Mouse (Mus musculus) liver, embryonic 14.5 days (tissue): Measurements from ENCODE around the gene Lrmp. TPM values are rescaled to one million over a fixed set of nuclear protein-coding genes. Genes with fewer than 3 reads are reported as not detected.
"Not testable (repeated sequence)": the region's sequence is repeated elsewhere in the genome, so short reads cannot be mapped to it uniquely, and the experiment has no call there.

Experiments
- ATAC-seq: fragments of 200-750 bp; cut with Nextera tagmentation; 2 replicates; pipeline ENCODE4 v1.8.0; 2017; ENCODE audit warnings: moderate number of reproducible peaks, mild to moderate bottlenecking, moderate library complexity; ENCODE audit not compliant: insufficient read depth
- DNase-seq, 3 experiments: peaks; one replicate each; pipeline ENCODE4 v3.0.0-alpha.2; 2012 to 2013; ENCODE audit warnings: low read depth in 3 of 3, low spot score in 3 of 3
- H3K27ac ChIP-seq: fragments of 300-500 bp; sonication (generic); 2 replicates; pipeline ENCODE4 v1.5.1; 2014; ENCODE audit warnings: moderate library complexity, mild to moderate bottlenecking, control low read depth, inconsistent platforms
- H3K27me3 ChIP-seq: fragments of 300-500 bp; sonication (generic); 2 replicates; pipeline ENCODE4 v1.6.1; 2014; ENCODE audit warnings: mild to moderate bottlenecking, low read length, moderate library complexity; ENCODE audit not compliant: control insufficient read depth, insufficient read depth
- H3K36me3 ChIP-seq: fragments of 300-500 bp; sonication (generic); replicated peaks from 2 replicates; pipeline ENCODE4 v1.6.1; 2014; ENCODE audit warnings: low read depth; ENCODE audit not compliant: control insufficient read depth, insufficient read depth
- H3K4me1 ChIP-seq, 2 experiments: fragments of 200-500 bp in 1 of 2; fragments of 300-500 bp in 1 of 2; sonication (generic) in 1 of 2; replicated peaks; 2 replicates each; pipeline ENCODE4 v1.6.1; 2012 to 2014; ENCODE audit warnings: antibody characterized with exemption in 1 of 2, inconsistent platforms in 1 of 2, low read length in 1 of 2; ENCODE audit not compliant: control insufficient read depth in 2 of 2, insufficient read depth in 2 of 2
- H3K4me2 ChIP-seq: fragments of 300-500 bp; sonication (generic); 2 replicates; pipeline ENCODE4 v1.6.1; 2014; ENCODE audit warnings: low read depth, mild to moderate bottlenecking, control low read depth, moderate library complexity
- H3K4me3 ChIP-seq, 2 experiments: fragments of 200-500 bp in 1 of 2; fragments of 300-500 bp in 1 of 2; sonication (generic) in 1 of 2; 2 replicates each; pipeline ENCODE4 v1.5.1; 2012 to 2014; ENCODE audit warnings: low read depth in 2 of 2, low read length in 2 of 2, mild to moderate bottlenecking in 2 of 2, control low read depth in 1 of 2, inconsistent platforms in 1 of 2, moderate library complexity in 1 of 2; ENCODE audit not compliant: insufficient read depth in 1 of 2
- H3K9ac ChIP-seq: fragments of 300-500 bp; sonication (generic); replicated peaks from 2 replicates; pipeline ENCODE4 v1.6.1; 2014; ENCODE audit warnings: mild to moderate bottlenecking, control low read depth, moderate library complexity
- H3K9me3 ChIP-seq: fragments of 300-500 bp; sonication (generic); 2 replicates; pipeline ENCODE4 v1.6.1; 2016; ENCODE audit warnings: low read length, mixed read lengths; ENCODE audit not compliant: control insufficient read depth
- CTCF ChIP-seq: IDR thresholded peaks from 2 replicates; pipeline ENCODE4 v1.5.1; 2016; ENCODE audit warnings: antibody characterized with exemption, low read depth, control low read depth
- EP300 ChIP-seq: IDR thresholded peaks from 2 replicates; pipeline ENCODE4 v1.6.1; 2016; ENCODE audit warnings: antibody characterized with exemption, low read depth
- WGBS: fragments of 180-500 bp; shearing (Covaris S2); extraction: QIAGEN DNeasy Blood & Tissue Kit; methylation state at CpG from one replicate; pipeline ENCODE4 v1.1.7; 2014; ENCODE audit not compliant: insufficient replicate concordance; 5-methylcytosine and 5-hydroxymethylcytosine counted together
- polyA plus RNA-seq, 2 experiments: library from polyadenylated mRNA; depleted of rRNA in 1 of 2; stranded (reverse) in 1 of 2; unstranded in 1 of 2; fragments of >200 nt; fragmentation: Nextera tagmentation in 1 of 2; extraction: Ambion mirVana in 1 of 2; gene quantifications; 2 replicates each; pipeline versions ENCODE4 v1.2.1 to v1.2.3; 2012 to 2014

Gene Lrmp
- polyA plus RNA-seq, 2 experiments: 7.3 to 10.9 TPM

- Histone ChIP-seq H3K4me3 (no peak overlapping the region), H3K9ac (no peak overlapping the region), H3K27me3 (no peaks in the 10 kb centered on the region), H3K36me3 (no peaks in the 10 kb centered on the region), H3K4me2 (no peak overlapping the region), H3K27ac (no peak overlapping the region), H3K9me3 (no peaks in the 10 kb centered on the region), H3K4me1 (peaks cover 0 to 4% of the 10 kb centered on the region in 2 experiments; a peak in 2 of 4 replicates)
- no peak for DNase-seq
- no peak for ATAC-seq
- 37% methylated on average over 5 of the region's 5 CpGs for WGBS
- TF ChIP-seq CTCF (no peak), EP300 (no peak)
These were observed 24.5 kb upstream of the Lrmp start for GRCm38 (mm10) chr6:145090928-145091327.

- H3K36me3 ChIP-seq: no peaks in the 10 kb centered on the region
- no peaks in the 10 kb centered on the region for H3K9me3 ChIP-seq
- peaks cover 0 to 4% of the 10 kb centered on the region in 2 experiments; a peak in 2 of 4 replicates for H3K4me1 ChIP-seq
- no peaks in the 10 kb centered on the region for H3K27me3 ChIP-seq
- H3K4me2 ChIP-seq: no peak overlapping the region
- DNase-seq (no peak), ATAC-seq (no peak)
- no peak overlapping the region for H3K27ac ChIP-seq
- no peak for TF ChIP-seq CTCF
- TF ChIP-seq EP300: no peak
- no peak overlapping the region for H3K9ac ChIP-seq
- H3K4me3 ChIP-seq: no peak overlapping the region
- 64% methylated on average over 7 of the region's 7 CpGs for WGBS
These were observed 23.5 kb upstream of the Lrmp start for GRCm38 (mm10) chr6:145091998-145092397.

DNA sequence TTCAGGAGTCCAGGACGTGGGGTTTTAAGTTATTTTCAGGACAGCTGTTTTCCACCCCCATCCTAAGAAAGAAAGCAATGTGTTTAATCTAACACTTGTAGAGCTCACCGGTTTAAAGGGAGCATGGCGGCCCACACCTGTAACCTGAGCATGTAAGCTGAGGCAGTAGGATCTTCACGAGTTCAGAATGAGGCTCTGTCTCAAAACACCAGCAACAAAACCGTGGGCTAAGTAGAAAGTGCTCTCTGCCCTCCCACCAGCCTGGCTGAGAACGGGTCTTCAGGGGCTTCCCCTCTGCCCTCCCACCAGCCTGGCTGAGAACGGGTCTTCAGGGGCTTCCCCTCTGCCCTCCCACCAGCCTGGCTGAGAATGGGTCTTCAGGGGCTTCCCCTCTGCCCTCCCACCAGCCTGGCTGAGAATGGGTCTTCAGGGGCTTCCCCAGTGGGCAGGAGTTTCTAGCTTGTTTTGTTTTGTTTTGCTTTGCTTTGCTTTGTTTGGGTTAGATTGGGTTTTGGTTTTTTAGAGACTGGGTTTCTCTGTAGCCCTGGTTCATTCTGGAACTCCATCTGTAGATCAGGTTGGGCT, 22.3 kb upstream of the Lrmp start:
- H3K36me3 ChIP-seq, H3K9me3 ChIP-seq, H3K27me3 ChIP-seq, H3K9ac ChIP-seq, ATAC-seq, H3K4me3 ChIP-seq, H3K4me1 ChIP-seq, DNase-seq, H3K27ac ChIP-seq, H3K4me2 ChIP-seq: not testable (repeated sequence)
- WGBS: 46% methylated on average over 7 of the region's 7 CpGs

DNA sequence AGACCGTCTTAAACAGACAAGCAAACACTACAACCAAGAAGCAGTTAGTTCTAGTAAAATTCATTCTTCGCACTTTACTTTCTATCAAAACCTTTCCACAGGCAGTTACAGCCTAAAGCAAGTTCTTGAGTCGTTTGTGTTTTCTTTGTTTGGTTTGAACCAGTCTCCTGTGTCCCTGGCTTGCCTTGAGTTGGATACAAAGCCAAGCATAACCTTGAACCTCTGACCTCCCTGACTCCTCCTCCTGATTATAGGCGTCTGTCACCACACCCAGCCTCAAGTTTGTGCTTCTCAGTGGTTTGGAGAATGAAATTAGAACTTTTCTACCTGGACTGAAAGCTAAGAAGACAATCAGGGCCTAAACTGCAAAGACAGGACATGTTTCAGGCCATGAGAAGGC, 21.0 kb upstream of the Lrmp start:
- H3K36me3 ChIP-seq: no peaks in the 10 kb centered on the region
- H3K4me3 ChIP-seq: no peak overlapping the region
- no peak for TF ChIP-seq EP300
- TF ChIP-seq CTCF: no peak
- DNase-seq (no peak), ATAC-seq (no peak)
- peaks cover 0 to 2% of the 10 kb centered on the region in 2 experiments; a peak in 2 of 4 replicates for H3K4me1 ChIP-seq
- no peak overlapping the region for H3K9ac ChIP-seq
- WGBS: 65% methylated on average over 4 of the region's 4 CpGs
- no peaks in the 10 kb centered on the region for H3K9me3 ChIP-seq
- H3K27ac ChIP-seq: no peak overlapping the region
- H3K27me3 ChIP-seq: no peaks in the 10 kb centered on the region
- H3K4me2 ChIP-seq: no peak overlapping the region

DNA sequence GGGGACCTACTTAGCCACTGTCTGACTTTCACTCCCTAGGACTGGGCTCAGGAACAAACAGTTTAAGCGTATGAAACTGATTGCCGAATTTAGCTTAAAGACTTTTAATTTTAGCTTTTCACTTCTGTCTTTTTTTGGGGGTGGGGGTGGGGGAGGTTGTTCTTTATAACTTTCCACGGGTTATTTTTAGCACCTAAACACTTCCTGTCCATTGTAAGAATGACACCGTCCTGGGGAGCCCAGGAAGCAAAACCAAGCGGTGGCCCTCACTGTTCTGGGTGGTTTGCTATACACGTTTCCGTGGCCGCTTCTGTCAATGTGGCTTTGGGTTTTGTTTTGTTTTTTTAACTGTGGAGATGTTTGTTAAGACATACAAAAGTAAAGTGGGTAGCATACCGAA, 14.5 kb upstream of the Lrmp start:
- DNase-seq (no peak), ATAC-seq (no peak)
- TF ChIP-seq EP300: no peak
- TF ChIP-seq CTCF: no peak
- Histone ChIP-seq H3K4me1 (no peaks in the 10 kb centered on the region; a peak in 2 of 4 replicates), H3K36me3 (no peaks in the 10 kb centered on the region), H3K9ac (no peak overlapping the region), H3K27me3 (no peaks in the 10 kb centered on the region), H3K4me2 (no peak overlapping the region), H3K27ac (no peak overlapping the region), H3K4me3 (no peak overlapping the region), H3K9me3 (no peaks in the 10 kb centered on the region)
- 22% methylated on average over 9 of the region's 9 CpGs for WGBS
